Mouse (Mus musculus): ENCODE measurements around the gene H2afb3. TPM values are rescaled to one million over a fixed set of nuclear protein-coding genes. Genes with fewer than 3 reads are reported as not detected.
"Not testable (repeated sequence)": the region's sequence is repeated elsewhere in the genome, so short reads cannot be mapped to it uniquely, and the experiment has no call there.

Gene H2afb3
- total RNA-seq (2015; ENCODE audit: low replicate concordance) (not detected in 2 replicates), total RNA-seq (2017; ENCODE audit: low replicate concordance) (not detected in 2 replicates)

GRCm38 (mm10) chrX:120312995-120313394, at the start of gene H2afb3:
Gene H2afb3 (minus strand): TSS chrX:120313095.
- not testable (repeated sequence) for ATAC-seq (replicated peaks; ENCODE audit: low FRiP score, poor library complexity, severe bottlenecking)

GRCm38 (mm10) chrX:120301469-120302175, 11.3 kb downstream of the H2afb3 start:
- no peak for ATAC-seq (replicated peaks; ENCODE audit: low FRiP score, poor library complexity, severe bottlenecking)

GRCm38 (mm10) chrX:120292832-120293750, 19.8 kb downstream of the H2afb3 start:
- ATAC-seq (replicated peaks; ENCODE audit: low FRiP score, poor library complexity, severe bottlenecking): no peak

GRCm38 (mm10) chrX:120291696-120292095, 21.2 kb downstream of the H2afb3 start:
- no peak for ATAC-seq (replicated peaks; ENCODE audit: low FRiP score, poor library complexity, severe bottlenecking)

GRCm38 (mm10) chrX:120290900-120291280, 22.0 kb downstream of the H2afb3 start:
- ATAC-seq (replicated peaks; ENCODE audit: low FRiP score, poor library complexity, severe bottlenecking): no peak

- no peak for ATAC-seq (replicated peaks; ENCODE audit: low FRiP score, poor library complexity, severe bottlenecking)
Measured at GRCm38 (mm10) chrX:120290011-120290899, 22.6 kb downstream of the H2afb3 start, which contains the start of gene Pcdh11x. Gene Pcdh11x (plus strand): TSS chrX:120290259.

- no peak for ATAC-seq (replicated peaks; ENCODE audit: low FRiP score, poor library complexity, severe bottlenecking)
Measured at GRCm38 (mm10) chrX:120287502-120287901, 25.4 kb downstream of the H2afb3 start.

GRCm38 (mm10) chrX:120285522-120285921, 27.4 kb downstream of the H2afb3 start:
- ATAC-seq (replicated peaks; ENCODE audit: low FRiP score, poor library complexity, severe bottlenecking): no peak

Other genes starting within 250 kb of the H2afb3 start
- gene Pcdh11x, start 22.8 kb downstream of the H2afb3 start, total RNA-seq (2015; ENCODE audit: low replicate concordance): not detected in 2 replicates
- 0.98 TPM in 1 of 2 replicates, not detected in the other for gene Pcdh11x, start 22.8 kb downstream of the H2afb3 start, total RNA-seq (2017; ENCODE audit: low replicate concordance)

Measured in erythroblast, adult 5-6 weeks (primary cell).